Mouse (Mus musculus) embryonic stem cell, embryonic (primary cell): ENCODE data around the gene Cldn11.

Source experiments
- CTCF ChIA-PET, 4 experiments: fragments of 300-600 bp in 2 of 4; fragments of 350-600 bp in 2 of 4; sonication (Branson Sonifier 250); formaldehyde crosslinking; loops; one replicate each; lab custom pipeline; 2022; ENCODE audit warnings: inconsistent platforms in 2 of 4; lab: Charles Lee
- POLR2A ChIA-PET, 4 experiments: fragments of 300-600 bp in 2 of 4; fragments of 350-600 bp in 2 of 4; sonication (Branson Sonifier 250); formaldehyde crosslinking; loops; one replicate each; lab custom pipeline; 2022; ENCODE audit warnings: antibody characterized with exemption in 4 of 4, inconsistent platforms in 1 of 4; lab: Charles Lee

Gene Cldn11

DNA sequence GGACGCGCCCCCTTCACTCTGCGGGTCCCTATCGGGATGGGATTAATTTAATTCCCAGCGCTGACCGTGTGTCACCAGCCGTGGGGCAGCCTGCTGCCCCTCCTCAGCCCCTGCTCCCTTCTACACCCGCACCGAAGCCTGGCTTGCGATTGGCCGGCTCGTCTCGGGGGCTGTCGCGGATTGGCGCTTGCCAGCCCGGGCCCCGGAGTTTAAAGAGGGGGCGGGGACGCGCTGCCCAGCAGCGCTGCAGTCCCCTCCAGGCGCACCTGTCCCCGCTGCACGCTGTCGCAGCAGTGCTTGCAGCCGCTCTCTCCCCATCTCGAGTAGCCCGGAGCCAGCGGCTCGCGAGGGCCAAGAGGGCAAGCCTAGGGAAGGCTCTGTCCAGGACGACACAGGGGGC is at the start of gene Cldn11:
TSS of gene Cldn11 (plus strand) at position 215 of the 400 bp plus-strand sequence.
- CTCF ChIA-PET, result interaction anchor here in 3 of 4 experiments (0.6 to 2.9 kb wide), 7 partner anchors 11 to 453 kb away, joined by 3 to 13 read pairs (median 4); no protein-coding TSS in a partner anchor
- POLR2A ChIA-PET, result no interaction called here

DNA sequence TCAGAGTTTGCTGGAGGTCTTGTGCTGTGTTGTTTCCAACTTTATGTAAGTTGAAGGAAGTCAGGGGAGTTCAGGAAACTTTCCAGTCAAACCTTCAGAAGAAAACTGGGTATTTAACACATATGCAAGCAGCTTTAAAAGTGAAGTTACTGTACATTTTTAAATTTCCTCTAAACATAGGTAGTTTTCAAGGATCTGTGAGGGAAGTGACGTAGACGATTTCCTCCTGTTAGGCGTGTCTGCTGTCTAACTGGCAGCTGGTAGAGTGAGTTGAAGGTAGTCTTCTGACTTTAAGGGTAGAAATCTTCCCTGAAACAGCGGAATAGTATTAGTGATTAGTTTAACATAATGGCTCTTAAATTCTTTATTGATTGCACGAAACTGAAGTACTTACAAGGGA is 49.7 kb upstream of the Cldn11 start:
- ChIA-PET POLR2A (interaction anchor here in 2 of 4 experiments (1.1 to 2.4 kb wide), 5 partner anchors 7 to 39 kb away, joined by 3 to 7 read pairs (median 4); no protein-coding TSS in a partner anchor), CTCF (no interaction called here)

DNA sequence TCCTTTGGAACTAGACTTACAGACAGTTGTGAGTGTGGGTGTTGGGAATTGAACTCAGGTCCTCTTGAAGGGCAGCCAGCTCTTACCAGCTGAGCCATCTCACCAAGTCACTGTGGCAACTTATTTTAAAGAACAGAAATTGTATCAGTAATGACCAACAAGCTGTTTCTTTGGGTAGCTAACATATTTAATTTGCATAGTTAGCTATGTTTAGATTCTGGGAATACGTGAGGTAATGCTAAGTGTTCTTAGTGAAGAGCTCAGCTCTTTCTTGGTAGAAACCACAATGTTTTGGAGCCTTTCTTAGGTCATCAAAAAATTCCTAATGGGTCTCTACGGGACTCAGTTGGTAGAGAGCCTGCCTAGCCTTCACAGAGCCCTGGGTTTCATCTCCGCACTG is 48.9 kb upstream of the Cldn11 start:
- POLR2A ChIA-PET, result interaction anchor here in 1 of 4 experiments (0.8 to 2.4 kb wide), 3 partner anchors 10 to 14 kb away, joined by 3 to 7 read pairs (median 4); no protein-coding TSS in a partner anchor

DNA sequence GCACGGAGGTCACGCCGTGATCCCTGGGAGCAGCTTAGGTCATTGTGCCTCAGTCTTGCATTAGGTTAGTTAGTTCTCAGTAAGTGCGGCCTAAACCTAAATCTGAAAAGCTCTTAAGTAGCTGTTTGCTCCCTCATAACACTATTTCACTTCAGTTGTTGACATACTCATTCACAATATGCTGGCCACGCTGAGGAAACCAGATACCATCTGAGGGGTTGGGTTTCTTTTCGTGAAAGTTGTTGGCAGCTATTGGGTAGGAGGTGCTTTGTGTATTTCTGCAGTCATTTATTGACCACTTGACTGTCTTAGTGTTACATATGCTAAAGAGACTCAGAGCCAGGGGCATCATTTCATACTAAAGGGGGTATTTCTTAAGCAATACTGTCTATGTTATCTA is 44.8 kb upstream of the Cldn11 start:
- ChIA-PET POLR2A (interaction anchor here in 2 of 4 experiments (0.5 to 1.6 kb wide), 9 partner anchors 9 to 208 kb away, joined by 3 to 5 read pairs (median 3); partner anchors contain the start of gene Skil (in 1 of the 2)), CTCF (interaction anchor here in 2 of 4 experiments (0.6 kb wide), 2 partner anchors 28 to 124 kb away, joined by 3 read pairs; no protein-coding TSS in a partner anchor)

More for the DNA sequence above, 48.9 kb upstream of the Cldn11 start:
- CTCF ChIA-PET, result interaction anchor here in 1 of 4 experiments (0.6 kb wide), 1 partner anchor 45 kb away, joined by 3 read pairs; no protein-coding TSS in a partner anchor

DNA sequence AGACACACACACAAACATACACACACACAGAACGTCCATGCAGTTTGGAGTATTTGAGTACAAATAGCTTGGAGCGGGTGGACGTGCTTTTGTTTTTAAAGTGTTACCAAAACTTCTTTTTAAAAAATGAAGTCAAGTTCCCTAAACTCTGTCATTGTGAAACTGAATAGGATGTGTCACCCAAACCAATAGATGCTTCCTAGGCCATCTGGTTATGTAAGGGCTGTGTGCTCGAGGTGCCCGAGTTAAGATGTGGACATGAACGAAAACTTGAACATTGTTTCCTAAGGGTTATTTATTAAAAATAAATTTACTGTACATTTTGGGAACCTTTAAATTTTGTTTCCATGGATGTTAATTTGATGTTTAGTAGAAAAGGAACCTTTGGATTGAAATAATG is 43.1 kb upstream of the Cldn11 start:
- POLR2A ChIA-PET, result no interaction called here

DNA sequence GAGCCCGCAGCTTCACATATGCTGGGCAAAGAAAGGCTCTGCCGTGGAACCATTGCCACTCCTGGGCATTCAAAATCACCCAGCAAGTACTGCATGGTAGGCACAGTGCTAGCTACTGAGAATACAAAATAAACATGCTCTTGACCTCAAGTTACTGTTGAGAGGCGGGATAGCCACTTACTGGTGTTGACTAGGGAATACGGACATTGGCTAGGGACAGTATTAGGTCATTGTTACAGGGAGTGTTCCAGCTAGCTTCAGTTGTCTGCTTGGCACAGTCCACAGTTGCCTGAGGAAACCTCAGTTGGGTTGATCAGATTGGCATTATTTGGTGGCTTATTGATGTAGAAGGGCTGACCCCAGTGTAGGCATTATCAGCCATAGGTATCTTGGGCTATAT is 42.0 kb upstream of the Cldn11 start:
- CTCF ChIA-PET, result interaction anchor here in 1 of 4 experiments (1.2 kb wide), 1 partner anchor 31 kb away, joined by 3 read pairs; no protein-coding TSS in a partner anchor
- POLR2A ChIA-PET, result interaction anchor here in 3 of 4 experiments (0.6 to 1.2 kb wide), 5 partner anchors 8 to 15 kb away, joined by 3 to 7 read pairs (median 4); no protein-coding TSS in a partner anchor

More for the DNA sequence above, 43.1 kb upstream of the Cldn11 start:
- CTCF ChIA-PET, result no interaction called here

DNA sequence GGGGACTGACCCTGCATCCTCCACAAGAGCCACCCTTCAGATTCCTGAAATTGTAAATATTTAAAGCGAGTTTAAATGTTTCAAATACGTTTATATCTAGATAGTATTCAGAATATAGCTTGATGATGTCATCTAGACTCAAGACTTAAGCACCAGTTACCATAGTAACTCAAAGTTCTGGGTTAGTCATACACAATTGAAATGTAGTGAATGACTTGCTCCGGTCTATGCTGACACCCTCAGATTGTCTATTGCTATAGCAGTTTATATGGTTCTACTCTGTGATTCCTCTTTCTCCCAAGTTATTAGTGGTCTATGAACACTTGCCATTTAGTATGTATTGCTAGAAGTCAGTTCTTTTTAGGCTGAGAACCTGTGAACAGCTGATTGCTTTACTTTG is 40.6 kb upstream of the Cldn11 start:
- CTCF ChIA-PET, result no interaction called here
- POLR2A ChIA-PET, result interaction anchor here in 3 of 4 experiments (0.5 to 1.5 kb wide), 3 partner anchors 10 to 53 kb away, joined by 3 to 5 read pairs (median 3); no protein-coding TSS in a partner anchor

DNA sequence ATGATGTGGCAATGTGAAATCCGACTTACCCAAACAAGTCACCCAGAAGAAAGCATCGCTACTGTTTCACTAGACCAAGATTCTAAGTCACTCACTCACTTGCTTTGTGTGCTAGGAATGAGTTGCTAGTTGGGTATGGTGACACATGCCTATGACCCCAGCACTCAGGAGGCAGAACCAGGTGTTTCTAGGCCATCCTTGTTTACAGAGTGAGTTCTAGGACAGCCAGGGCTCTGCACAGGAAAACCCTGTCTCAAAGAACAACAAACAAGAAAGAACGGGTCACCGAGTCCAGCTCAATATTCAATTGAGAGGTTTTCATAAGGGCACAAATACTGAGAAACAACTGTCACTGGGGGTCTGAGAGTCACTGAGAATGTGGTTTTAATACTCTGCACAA is 26.6 kb upstream of the Cldn11 start:
- POLR2A ChIA-PET, result no interaction called here

DNA sequence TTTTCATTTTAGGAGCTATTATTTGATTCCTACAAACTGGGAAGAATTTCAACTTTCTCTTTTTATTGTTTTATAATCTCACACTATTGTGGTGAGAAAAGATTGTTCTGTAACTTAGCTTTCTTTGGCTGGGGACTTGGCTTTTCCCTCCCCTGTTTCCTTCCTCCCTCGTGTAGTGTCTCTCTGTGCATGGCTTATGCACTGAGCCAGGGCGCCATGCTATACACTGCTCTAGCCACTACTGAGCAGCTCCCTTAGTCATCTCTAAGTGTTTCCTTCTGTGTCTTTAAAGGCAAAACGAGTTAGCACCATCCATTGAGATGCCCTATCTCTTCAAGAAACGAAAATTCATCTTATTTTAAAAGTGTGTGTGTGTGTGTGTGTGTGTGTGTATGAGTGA is 23.4 kb upstream of the Cldn11 start:
- CTCF ChIA-PET, result interaction anchor here in 3 of 4 experiments (0.6 to 1.4 kb wide), 3 partner anchors 13 to 149 kb away, joined by 4 to 5 read pairs (median 4); no protein-coding TSS in a partner anchor
- POLR2A ChIA-PET, result interaction anchor here in 1 of 4 experiments (1.2 kb wide), 1 partner anchor 13 kb away, joined by 3 read pairs; no protein-coding TSS in a partner anchor

More for the DNA sequence above, 26.6 kb upstream of the Cldn11 start:
- CTCF ChIA-PET, result no interaction called here

DNA sequence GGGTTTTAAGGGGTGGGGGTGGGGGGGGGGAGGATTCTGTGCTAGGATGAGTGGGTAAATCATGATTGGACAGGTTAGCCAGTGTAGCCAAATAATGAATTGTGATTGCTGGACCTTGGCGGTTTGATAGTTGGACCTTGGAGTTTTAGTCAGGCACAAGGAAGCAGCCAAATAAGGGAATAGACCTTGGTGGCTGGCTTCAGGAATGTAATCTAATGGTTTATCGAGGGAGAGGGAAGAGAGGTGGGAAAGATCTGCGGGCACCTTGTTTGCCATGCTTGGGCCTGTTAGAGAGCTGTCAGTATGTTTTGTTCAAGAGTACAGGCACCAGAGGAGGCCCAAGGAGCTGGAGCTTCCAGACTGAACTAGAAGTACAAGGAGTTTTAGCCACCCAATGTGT is 22.9 kb upstream of the Cldn11 start:
- POLR2A ChIA-PET, result interaction anchor here in 2 of 4 experiments (1.0 to 1.2 kb wide), 2 partner anchors 9 to 14 kb away, joined by 3 to 4 read pairs; no protein-coding TSS in a partner anchor
- CTCF ChIA-PET, result interaction anchor here in 2 of 4 experiments (0.6 to 1.4 kb wide), 2 partner anchors 12 to 150 kb away, joined by 4 to 5 read pairs; no protein-coding TSS in a partner anchor

DNA sequence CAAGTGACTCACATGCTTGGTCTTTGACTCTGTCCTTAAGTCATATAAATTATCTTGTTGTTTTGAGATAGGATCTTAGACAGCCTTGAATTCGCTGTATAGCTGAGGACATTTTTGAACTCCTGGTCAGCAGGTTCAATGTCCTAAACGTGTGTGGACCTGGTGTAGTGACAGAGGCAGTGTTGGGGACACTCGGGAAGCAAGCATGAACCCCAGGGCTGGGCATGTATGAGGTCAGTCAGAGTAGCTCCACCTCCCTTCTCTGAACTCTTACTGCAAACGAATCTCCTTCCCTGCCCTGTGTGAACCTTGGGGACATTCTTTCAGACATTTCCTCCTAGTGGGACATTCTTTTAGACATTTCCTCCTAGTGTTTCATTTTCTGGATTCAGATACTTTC is 20.0 kb upstream of the Cldn11 start:
- CTCF ChIA-PET, result interaction anchor here in 2 of 4 experiments (0.6 to 1.4 kb wide), 2 partner anchors 9 to 73 kb away, joined by 3 to 8 read pairs; no protein-coding TSS in a partner anchor
- POLR2A ChIA-PET, result interaction anchor here in 2 of 4 experiments (0.6 to 2.7 kb wide), 5 partner anchors 9 to 102 kb away, joined by 3 to 9 read pairs (median 3); no protein-coding TSS in a partner anchor

DNA sequence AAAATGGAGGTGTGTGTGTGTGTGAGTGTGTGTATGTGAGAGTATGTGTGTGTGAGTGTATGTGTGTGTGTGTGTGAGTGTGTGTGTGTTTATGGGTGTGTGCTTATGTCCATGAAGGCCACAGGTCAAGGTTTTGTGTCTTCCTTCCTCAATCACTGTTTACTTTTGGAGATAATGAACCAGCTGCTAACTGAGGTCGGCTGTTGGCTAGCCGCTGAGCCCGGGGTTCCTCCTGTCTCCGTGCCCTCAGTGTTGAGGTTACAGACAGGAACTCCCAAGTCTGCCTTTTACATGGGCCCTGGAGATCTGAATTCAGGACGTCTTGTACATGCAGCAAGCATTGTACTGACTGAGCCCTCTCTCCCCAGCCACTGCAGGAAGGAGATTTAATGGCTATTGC is 16.1 kb upstream of the Cldn11 start:
- ChIA-PET CTCF (interaction anchor here in 1 of 4 experiments (0.6 kb wide), 1 partner anchor 1150 kb away, joined by 3 read pairs; no protein-coding TSS in a partner anchor), POLR2A (interaction anchor here in 2 of 4 experiments (1.7 to 1.9 kb wide), 2 partner anchors 13 to 45 kb away, joined by 5 read pairs; no protein-coding TSS in a partner anchor)

DNA sequence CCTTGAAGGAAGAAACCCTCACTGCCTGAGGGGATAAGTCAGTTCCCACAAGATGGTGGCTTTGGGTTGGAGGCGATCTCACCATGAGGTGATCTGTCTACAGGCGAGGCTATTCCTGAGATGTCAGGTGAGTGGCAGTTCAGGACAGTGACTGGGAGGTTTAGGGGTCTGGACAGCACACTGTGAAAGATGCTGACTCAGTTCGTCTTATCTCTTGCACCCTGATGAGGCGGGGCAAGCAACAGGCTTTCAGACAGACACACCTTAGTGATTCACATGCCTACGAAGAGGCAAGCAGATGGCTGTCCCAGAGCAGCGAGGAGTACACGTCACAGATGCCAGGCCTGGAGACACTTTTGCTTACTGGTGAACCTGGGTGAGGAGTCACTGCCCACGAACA is 15.5 kb upstream of the Cldn11 start:
- POLR2A ChIA-PET, result interaction anchor here in 2 of 4 experiments (1.4 to 1.9 kb wide), 3 partner anchors 14 to 72 kb away, joined by 3 to 5 read pairs (median 5); no protein-coding TSS in a partner anchor
- CTCF ChIA-PET, result interaction anchor here in 2 of 4 experiments (0.6 to 0.7 kb wide), 2 partner anchors 625 to 1151 kb away, joined by 3 read pairs; no protein-coding TSS in a partner anchor

DNA sequence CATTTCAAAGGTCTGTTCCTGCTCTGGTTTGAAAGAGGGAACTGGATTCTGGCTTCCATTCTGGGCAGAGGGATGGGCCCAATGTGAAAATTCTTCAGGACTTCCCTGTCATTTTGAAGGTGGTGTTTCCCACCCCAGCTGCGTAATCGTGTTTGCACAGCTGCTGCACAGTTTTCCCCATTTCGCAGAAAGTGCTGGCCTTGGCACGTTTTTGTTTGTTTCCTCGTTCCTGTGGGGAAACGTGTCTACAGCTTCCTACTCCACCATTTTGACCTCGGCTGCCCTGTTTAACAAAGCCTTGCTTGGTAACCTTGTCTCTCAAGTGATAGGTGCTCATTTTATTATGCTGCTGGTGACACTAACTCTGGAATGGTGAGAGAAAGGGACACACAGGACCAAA is 15.0 kb upstream of the Cldn11 start:
- POLR2A ChIA-PET, result interaction anchor here in 2 of 4 experiments (0.9 to 1.9 kb wide), 5 partner anchors 14 to 78 kb away, joined by 3 to 5 read pairs (median 4); no protein-coding TSS in a partner anchor
- CTCF ChIA-PET, result interaction anchor here in 1 of 4 experiments (0.7 to 1.2 kb wide), 3 partner anchors 73 to 626 kb away, joined by 3 read pairs; no protein-coding TSS in a partner anchor

DNA sequence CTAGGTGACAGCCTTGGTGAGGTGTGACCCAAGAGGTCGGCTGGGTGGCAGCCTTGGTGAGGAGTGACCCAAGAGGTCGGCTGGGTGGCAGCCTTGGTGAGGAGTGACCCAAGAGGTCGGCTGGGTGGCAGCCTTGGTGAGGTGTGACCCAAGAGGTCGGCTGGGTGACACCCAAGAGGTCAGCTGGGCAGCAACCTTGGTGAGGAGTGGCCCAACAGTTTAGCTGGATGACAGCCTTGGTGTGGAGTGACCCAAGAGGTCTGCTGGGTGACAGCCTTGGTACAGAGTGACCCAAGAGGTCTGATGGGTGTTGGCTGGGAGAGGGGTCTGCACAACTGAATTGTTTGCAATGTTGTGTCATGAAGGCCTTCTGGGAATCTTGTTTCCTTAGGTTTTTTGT is 13.1 kb upstream of the Cldn11 start:
- CTCF ChIA-PET, result interaction anchor here in 2 of 4 experiments (1.1 to 1.4 kb wide), 2 partner anchors 75 to 76 kb away, joined by 3 to 6 read pairs; no protein-coding TSS in a partner anchor
- POLR2A ChIA-PET, result interaction anchor here in 1 of 4 experiments (0.6 kb wide), 1 partner anchor 142 kb away, joined by 3 read pairs; no protein-coding TSS in a partner anchor

DNA sequence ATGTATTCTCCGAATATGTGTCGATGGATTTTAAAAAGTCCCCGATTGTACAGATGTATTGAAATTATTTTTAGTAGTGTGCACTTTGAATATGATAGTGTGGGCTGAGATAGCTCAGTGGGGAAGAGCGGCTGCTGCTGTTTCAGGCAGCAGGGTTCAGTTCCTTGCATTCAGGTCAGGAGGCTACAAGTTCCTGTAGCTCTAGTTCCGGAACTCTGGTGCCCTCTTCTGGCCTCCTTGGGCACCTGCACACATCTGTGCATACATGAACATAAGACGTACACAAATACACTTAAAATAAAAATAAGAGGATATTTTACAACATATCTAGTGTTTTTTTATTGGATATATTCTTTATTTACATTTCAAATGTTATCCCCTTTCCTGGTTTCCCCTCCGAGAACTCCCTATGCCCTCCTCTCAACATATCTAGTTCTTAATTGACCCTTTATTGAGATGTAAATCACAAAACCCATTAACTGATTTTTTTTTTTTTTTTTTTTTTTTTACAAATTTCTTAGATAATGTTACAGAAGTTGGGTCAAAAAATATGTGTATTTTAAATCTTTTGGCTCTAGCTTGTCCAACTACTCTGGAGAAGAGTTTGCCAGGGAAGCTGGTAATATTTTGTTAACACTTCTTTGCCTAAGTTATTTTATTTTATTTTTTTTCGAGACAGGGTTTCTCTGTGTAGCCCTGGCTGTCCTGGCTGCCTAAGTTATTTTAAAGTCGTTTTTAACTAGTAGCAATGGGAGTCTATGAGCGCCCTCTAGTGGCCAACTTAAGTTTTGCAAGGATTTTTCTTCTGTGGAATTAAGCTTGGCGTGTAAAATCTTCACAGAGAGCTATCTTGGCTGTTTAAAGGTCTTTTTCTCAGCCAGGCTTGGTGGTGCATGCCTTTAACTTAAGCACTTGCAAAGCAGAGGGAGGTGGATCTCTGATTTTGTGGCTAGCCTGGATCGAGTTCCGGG is 11.0 kb upstream of the Cldn11 start:
- ChIA-PET POLR2A (interaction anchor here in 3 of 4 experiments (0.6 to 1.7 kb wide), 10 partner anchors 47 to 491 kb away, joined by 3 to 12 read pairs (median 3); partner anchors contain the start of gene Lrrc34 (in 1 of the 3)), CTCF (interaction anchor here (0.5 to 2.4 kb wide), 114 partner anchors 9 to 1989 kb away, joined by 3 to 45 read pairs (median 4); partner anchors contain the start of genes Cldn11 (in 2 of the 4), Gpr160 (in 1 of the 4), Lrrc31 (in 1 of the 4) and Lrrc34 (in 1 of the 4))

DNA sequence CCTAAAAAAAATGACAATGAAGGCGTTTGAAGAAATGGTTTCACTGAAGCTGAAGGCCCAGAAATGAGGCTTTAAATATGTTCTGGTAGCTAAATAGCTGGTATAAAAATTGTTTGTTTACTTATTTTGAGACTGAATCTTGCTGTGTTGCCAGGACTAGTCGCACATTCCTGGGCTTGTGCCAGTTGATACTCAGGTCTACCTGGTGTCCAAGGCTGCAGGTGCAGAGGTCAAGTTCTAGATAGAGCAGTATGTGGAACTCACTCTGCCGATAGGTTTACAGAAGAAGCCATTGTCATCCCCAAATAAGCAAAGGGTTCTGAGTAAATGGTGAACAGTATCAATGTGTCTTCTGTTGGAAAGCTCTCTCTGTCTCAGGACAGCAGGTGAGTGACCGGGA is 8.1 kb upstream of the Cldn11 start:
- POLR2A ChIA-PET, result interaction anchor here in 1 of 4 experiments (1.0 kb wide), 1 partner anchor 81 kb away, joined by 4 read pairs; no protein-coding TSS in a partner anchor

More for the DNA sequence above, 8.1 kb upstream of the Cldn11 start:
- CTCF ChIA-PET, result interaction anchor here in 2 of 4 experiments (0.6 to 1.0 kb wide), 3 partner anchors 58 to 99 kb away, joined by 4 to 5 read pairs (median 5); no protein-coding TSS in a partner anchor
